Mouse (Mus musculus) CH12.LX (cell line): ENCODE measurements around the gene Anapc15. TPM values are rescaled to one million over a fixed set of nuclear protein-coding genes. Genes with fewer than 3 reads are reported as not detected.

Experiments used
- DNase-seq: peaks from one replicate; pipeline ENCODE4 v3.0.0-alpha.2; 2013; ENCODE audit errors: extremely low read depth
- H3K27ac ChIP-seq: 2 replicates; pipeline ENCODE4 v1.5.1; 2012; ENCODE audit warnings: low read depth, mild to moderate bottlenecking, control low read depth, moderate library complexity; ENCODE audit not compliant: insufficient read depth
- H3K27me3 ChIP-seq: replicated peaks from 2 replicates; pipeline ENCODE3; 2012; ENCODE audit warnings: inconsistent platforms
- H3K36me3 ChIP-seq, 2 experiments: replicated peaks in 1 of 2; 2 replicates each; pipeline versions ENCODE3 to v1.6.1; 2012; ENCODE audit warnings: inconsistent platforms in 1 of 2, low read length in 1 of 2, mild to moderate bottlenecking in 1 of 2, mixed read lengths in 1 of 2, moderate library complexity in 1 of 2; ENCODE audit not compliant: control insufficient read depth in 1 of 2, insufficient read depth in 1 of 2
- H3K4me1 ChIP-seq, 2 experiments: 2 replicates each; pipeline ENCODE4 v1.6.1; 2012; ENCODE audit warnings: inconsistent platforms in 1 of 2, moderate library complexity in 1 of 2; ENCODE audit not compliant: insufficient read depth in 2 of 2, control insufficient read depth in 1 of 2
- H3K4me2 ChIP-seq: 2 replicates; pipeline ENCODE4 v1.6.1; 2012; ENCODE audit warnings: low read depth, mild to moderate bottlenecking, control low read depth; ENCODE audit not compliant: poor library complexity, insufficient read depth, severe bottlenecking
- H3K4me3 ChIP-seq, 3 experiments: fragments of 150-350 bp in 1 of 3; sonication (generic) in 1 of 3; replicated peaks in 1 of 3; 2 replicates each; pipeline versions ENCODE3 to v1.5.1; 2011 to 2012; ENCODE audit warnings: low read depth in 2 of 3, low read length in 2 of 3, mild to moderate bottlenecking in 2 of 3, moderate library complexity in 2 of 3, control low read depth in 1 of 3, improper control_type of control experiment in 1 of 3, inconsistent platforms in 1 of 3, mixed read lengths in 1 of 3; ENCODE audit not compliant: poor library complexity in 1 of 3
- H3K79me2 ChIP-seq: replicated peaks from 2 replicates; pipeline ENCODE4 v1.6.1; 2012; ENCODE audit warnings: mild to moderate bottlenecking, moderate library complexity; ENCODE audit not compliant: control insufficient read depth, poor library complexity, insufficient read depth, severe bottlenecking; ENCODE audit errors: extremely low read depth
- H3K9ac ChIP-seq: 2 replicates; pipeline ENCODE4 v1.6.1; 2012; ENCODE audit warnings: low read depth, mild to moderate bottlenecking, control low read depth, moderate library complexity; ENCODE audit not compliant: insufficient read depth
- H3K9me3 ChIP-seq: replicated peaks from 2 replicates; pipeline ENCODE3; 2012; ENCODE audit warnings: low read length, inconsistent platforms, mixed read lengths
- CHD1 ChIP-seq: IDR thresholded peaks from 2 replicates; pipeline ENCODE4 v1.6.1; 2012; ENCODE audit warnings: low read depth, low read length, improper control_type of control experiment, inconsistent platforms
- CHD2 ChIP-seq: IDR thresholded peaks from 2 replicates; pipeline ENCODE4 v1.6.1; 2011; ENCODE audit warnings: low read length, improper control_type of control experiment
- CTCF ChIP-seq, 2 experiments: IDR thresholded peaks in 1 of 2; conservative IDR thresholded peaks in 1 of 2; 2 replicates each; pipeline ENCODE4 v1.5.1; 2011 to 2012; ENCODE audit warnings: low read depth in 2 of 2, low read length in 2 of 2, improper control_type of control experiment in 1 of 2, inconsistent platforms in 1 of 2, mild to moderate bottlenecking in 1 of 2, moderate library complexity in 1 of 2
- ETS1 ChIP-seq: conservative IDR thresholded peaks from 2 replicates; pipeline ENCODE4 v1.6.1; 2012; ENCODE audit warnings: low read depth, mild to moderate bottlenecking, inconsistent platforms, low read length, improper control_type of control experiment, moderate library complexity
- HCFC1 ChIP-seq: IDR thresholded peaks from 2 replicates; pipeline ENCODE4 v1.6.1; 2012; ENCODE audit warnings: low read depth, mild to moderate bottlenecking, inconsistent platforms, low read length, improper control_type of control experiment
- IRF4 ChIP-seq: IDR thresholded peaks from 2 replicates; pipeline ENCODE4 v1.6.1; 2014; ENCODE audit warnings: low read depth, mild to moderate bottlenecking, inconsistent platforms, low read length, improper control_type of control experiment
- JUN ChIP-seq: IDR thresholded peaks from 2 replicates; pipeline ENCODE4 v1.6.1; 2011; ENCODE audit warnings: low read depth, mild to moderate bottlenecking, low read length, improper control_type of control experiment, moderate library complexity; ENCODE audit not compliant: insufficient read depth
- JUND ChIP-seq: conservative IDR thresholded peaks from 2 replicates; pipeline ENCODE4 v1.6.1; 2011; ENCODE audit warnings: low read depth, low read length, improper control_type of control experiment
- KAT2A ChIP-seq: IDR thresholded peaks from 2 replicates; pipeline ENCODE4 v1.6.1; 2012; ENCODE audit warnings: low read length, improper control_type of control experiment, inconsistent platforms; ENCODE audit not compliant: insufficient replicate concordance
- MAX ChIP-seq: IDR thresholded peaks from 2 replicates; pipeline ENCODE4 v1.6.1; 2011; ENCODE audit warnings: low read length, improper control_type of control experiment
- MXI1 ChIP-seq: IDR thresholded peaks from 2 replicates; pipeline ENCODE4 v1.6.1; 2011; ENCODE audit warnings: mild to moderate bottlenecking, low read depth, low read length, improper control_type of control experiment
- MYC ChIP-seq: IDR thresholded peaks from 2 replicates; pipeline ENCODE4 v1.6.1; 2011; ENCODE audit warnings: low read depth, mild to moderate bottlenecking, improper control_type of control experiment, low read length
- PAX5 ChIP-seq: IDR thresholded peaks from 2 replicates; pipeline ENCODE4 v1.6.1; 2012; ENCODE audit warnings: low read length, inconsistent platforms, mixed read lengths
- POLR2AphosphoS2 ChIP-seq: IDR thresholded peaks from 2 replicates; pipeline ENCODE4 v1.6.1; 2011; ENCODE audit warnings: low read depth, low read length, improper control_type of control experiment
- RAD21 ChIP-seq: IDR thresholded peaks from 2 replicates; pipeline ENCODE4 v1.6.1; 2011; ENCODE audit warnings: low read depth, mild to moderate bottlenecking, low read length, improper control_type of control experiment, moderate library complexity
- SIN3A ChIP-seq: IDR thresholded peaks from 2 replicates; pipeline ENCODE4 v1.6.1; 2012; ENCODE audit warnings: low read length, improper control_type of control experiment, inconsistent platforms
- TBP ChIP-seq: conservative IDR thresholded peaks from 2 replicates; pipeline ENCODE4 v1.6.1; 2011; ENCODE audit warnings: low read depth, low read length, improper control_type of control experiment
- USF1 ChIP-seq: IDR thresholded peaks from 2 replicates; pipeline ENCODE4 v1.6.1; 2014; ENCODE audit warnings: low read depth, mild to moderate bottlenecking, inconsistent platforms, low read length, improper control_type of control experiment
- ZC3H11A ChIP-seq: IDR thresholded peaks from 2 replicates; pipeline ENCODE4 v1.6.1; 2012; ENCODE audit warnings: low read depth, mild to moderate bottlenecking, inconsistent platforms, low read length, improper control_type of control experiment
- ZMIZ1 ChIP-seq: IDR thresholded peaks from 2 replicates; pipeline ENCODE4 v1.6.1; 2012; ENCODE audit warnings: low read depth, mild to moderate bottlenecking, inconsistent platforms, low read length, improper control_type of control experiment
- dilution Hi-C: fragments of 300-500 bp; cut with MboI; formaldehyde crosslinking; loops from 2 replicates; pipeline ENCODE4 v1.14.3; 2020; ENCODE audit warnings: low sequenced_read_pairs; ENCODE audit not compliant: extremely low pct_unique_long_range_greater_than_20kb, extremely low pct_ligation_motif_present
- in situ Hi-C: fragments of 300-500 bp; cut with MboI; formaldehyde crosslinking; loops from 3 replicates; pipeline ENCODE4 v1.14.3; 2019; ENCODE audit warnings: low sequenced_read_pairs, low pct_ligation_motif_present, low pct_unique_long_range_greater_than_20kb, mixed read lengths
- polyA plus RNA-seq: library from polyadenylated mRNA; unstranded; fragments of >175 nt; gene quantifications from 2 replicates; pipeline ENCODE4 v1.2.1, GENCODE M21; 2012; ENCODE audit warnings: low read depth; ENCODE audit not compliant: insufficient read length
- total RNA-seq, 2 experiments: library from RNA; depleted of rRNA; stranded (reverse); fragments of 300-350 nt in 1 of 2; fragments of >200 nt in 1 of 2; gene quantifications; 2 replicates each; pipeline ENCODE4 v1.2.3; 2012 to 2014

The Anapc15 gene
- total and polyA plus RNA-seq, 3 experiments: 69.1 to 97.1 (median 90.6) TPM

DNA sequence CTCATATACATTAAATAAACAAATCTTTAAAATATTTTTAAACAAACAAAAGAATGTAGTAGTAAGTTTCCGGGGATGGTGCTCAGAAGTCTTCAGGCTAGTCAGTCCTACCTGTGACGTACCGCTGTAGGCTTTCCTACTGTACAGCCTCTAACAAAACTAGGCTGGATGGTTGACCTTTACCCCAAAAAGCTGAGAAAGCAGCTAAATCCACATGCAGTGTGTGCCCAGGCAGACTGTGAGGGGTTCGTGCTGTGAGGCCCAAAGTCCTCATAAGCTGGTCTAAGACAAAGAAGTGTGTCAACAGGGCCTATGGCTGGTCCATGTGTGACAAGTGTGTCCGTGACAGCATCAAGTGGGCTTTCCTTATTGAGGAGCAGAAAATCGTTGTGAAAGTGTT, 10.7 kb upstream of the Anapc15 start:
- TF ChIP-seq CHD2: no peak
- no peak for TF ChIP-seq CHD1
- TF ChIP-seq ZMIZ1: no peak
- no peak for TF ChIP-seq IRF4
- no peaks in the 10 kb centered on the region for H3K79me2 ChIP-seq
- no peak overlapping the region for H3K27ac ChIP-seq
- dilution Hi-C loops (no loop called here), in situ Hi-C loops (no loop called here)
- no peaks in the 10 kb centered on the region for H3K27me3 ChIP-seq
- no peak for DNase-seq
- no peaks in the 10 kb centered on the region for H3K36me3 ChIP-seq
- no peaks in the 10 kb centered on the region for H3K9me3 ChIP-seq
- H3K9ac ChIP-seq: no peak overlapping the region
- H3K4me3 ChIP-seq: no peak overlapping the region
- peaks cover 0 to 20% of the 10 kb centered on the region in 2 experiments; a peak in 3 of 4 replicates for H3K4me1 ChIP-seq
- H3K4me2 ChIP-seq: no peak overlapping the region

DNA sequence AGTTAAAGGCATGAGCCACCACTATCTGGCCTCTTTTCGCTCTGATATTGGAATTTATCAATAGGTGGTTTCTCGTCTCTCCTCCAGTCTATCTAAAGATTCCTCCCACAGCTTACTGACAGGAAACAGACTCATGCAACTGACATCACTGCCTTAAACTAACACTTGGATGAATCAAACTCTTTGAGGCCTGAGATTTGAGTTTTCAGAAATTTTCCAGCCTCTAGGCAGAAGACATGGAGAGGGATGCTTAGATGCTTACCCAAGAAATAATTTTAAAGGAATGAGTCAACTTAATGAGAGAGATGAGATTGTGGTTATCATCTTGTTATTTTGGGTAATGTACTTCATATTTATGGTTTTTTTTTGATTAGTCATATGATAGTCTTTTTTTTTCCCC, 9.7 kb upstream of the Anapc15 start:
- no peak for TF ChIP-seq CTCF (conservative IDR thresholded peaks at IDR 0.05 in 1 of 2, IDR thresholded peaks at IDR 0.05 in 1 of 2; ENCODE audit: low read depth in 2 of 2, low read length in 2 of 2)
- no peak for TF ChIP-seq POLR2AphosphoS2
- TF ChIP-seq MAX: no peak
- no peak for TF ChIP-seq JUND
- TF ChIP-seq ETS1: no peak
- TF ChIP-seq MXI1: no peak
- Histone ChIP-seq H3K27ac (no peak overlapping the region), H3K27me3 (no peaks in the 10 kb centered on the region), H3K9ac (no peak overlapping the region), H3K79me2 (no peaks in the 10 kb centered on the region), H3K4me3 (no peak overlapping the region), H3K9me3 (no peaks in the 10 kb centered on the region), H3K4me1 (peaks cover 4 to 28% of the 10 kb centered on the region in 2 experiments; a peak in 3 of 4 replicates), H3K36me3 (no peaks in the 10 kb centered on the region), H3K4me2 (no peak overlapping the region)
- in situ Hi-C loops: no loop called here
- dilution Hi-C loops: no loop called here
- DNase-seq: no peak

DNA sequence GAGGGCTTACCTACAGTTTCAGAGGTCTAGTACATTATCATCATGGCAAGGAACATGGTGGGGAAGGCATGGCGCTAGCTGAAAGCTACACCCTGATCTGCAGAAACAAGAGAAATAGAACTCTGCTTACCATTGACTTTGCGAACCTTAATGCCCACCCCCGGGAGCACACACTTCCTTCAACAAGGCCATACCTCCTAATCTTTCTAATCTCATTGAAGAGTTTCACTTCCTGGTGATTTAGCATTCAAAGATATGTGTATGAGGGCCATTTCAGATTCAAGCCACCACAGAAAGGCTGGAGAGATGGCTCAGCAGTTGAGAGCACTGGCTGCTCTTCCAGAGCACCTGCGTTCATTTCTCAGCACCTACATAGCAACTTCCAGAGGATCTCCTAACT, 6.4 kb upstream of the Anapc15 start, which contains the start of gene Folr2:
TSS of gene Folr2 (minus strand) at position 101 of the 400 bp plus-strand sequence.
- no peaks in the 10 kb centered on the region for H3K79me2 ChIP-seq
- no peak for DNase-seq
- H3K36me3 ChIP-seq: no peaks in the 10 kb centered on the region
- H3K9ac ChIP-seq: no peak within 1 kb of the TSS
- H3K27me3 ChIP-seq: no peaks in the 10 kb centered on the region
- in situ Hi-C loops: no loop called here
- H3K4me1 ChIP-seq: peaks cover 4 to 22% of the 10 kb centered on the region in 2 experiments; a peak in 2 of 4 replicates
- H3K4me3 ChIP-seq: no peak within 1 kb of the TSS
- H3K4me2 ChIP-seq: no peak within 1 kb of the TSS
- dilution Hi-C loops: no loop called here
- TF ChIP-seq ZMIZ1: no peak
- TF ChIP-seq MYC: no peak
- TF ChIP-seq USF1: no peak
- no peak for TF ChIP-seq JUN
- TF ChIP-seq TBP: no peak
- no peak for TF ChIP-seq ZC3H11A
- no peak for TF ChIP-seq HCFC1
- no peak for TF ChIP-seq KAT2A
- TF ChIP-seq ETS1: no peak
- no peak for TF ChIP-seq JUND
- TF ChIP-seq RAD21: no peak
- TF ChIP-seq SIN3A: no peak
- no peak for TF ChIP-seq MAX
- no peak for TF ChIP-seq CHD1
- no peak for TF ChIP-seq PAX5
- TF ChIP-seq CTCF (conservative IDR thresholded peaks at IDR 0.05 in 1 of 2, IDR thresholded peaks at IDR 0.05 in 1 of 2; ENCODE audit: low read depth in 2 of 2, low read length in 2 of 2): no peak
- no peak within 1 kb of the TSS for H3K27ac ChIP-seq
- no peaks in the 10 kb centered on the region for H3K9me3 ChIP-seq
